Mouse (Mus musculus): ENCODE measurements at regions not wholly inside any gene's neighbourhood (a gene's known extent, or its start where the extent isn't known, plus 50 kb on each side); places are given as distances from the start of the nearest gene placed in this dataset.

DNA sequence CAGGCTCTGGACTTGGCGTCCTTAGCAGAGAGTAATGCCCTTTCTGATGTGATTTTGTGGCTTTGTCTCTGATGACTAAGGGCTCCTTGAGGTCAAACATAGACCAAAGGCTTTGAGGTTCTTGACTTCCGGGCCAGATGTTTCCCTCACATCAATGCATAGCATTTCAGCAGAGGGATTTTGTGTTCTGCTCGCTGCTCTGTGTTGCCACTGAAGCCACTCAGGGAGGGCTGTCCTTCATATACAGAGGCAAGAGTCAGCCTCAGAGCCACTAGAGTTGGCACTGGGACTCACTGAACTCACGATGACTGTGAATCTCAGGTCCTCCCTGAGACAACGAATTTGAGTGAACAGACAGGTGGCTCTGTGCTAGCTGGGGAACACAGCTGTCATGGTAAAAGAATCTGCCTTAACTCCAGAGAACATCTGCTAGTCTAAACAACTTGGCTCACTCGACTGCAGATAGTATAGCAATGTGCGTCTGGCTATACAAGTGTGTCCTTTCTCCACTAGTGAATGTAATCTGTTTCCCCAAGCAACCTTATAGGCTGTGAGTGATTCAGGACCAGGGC lies 74.3 kb downstream of the Gp2 start:
- Histone ChIP-seq H3K9me3 (ENCODE audit: low read length) (no peaks in the 10 kb centered on the region), H3K27me3 (ENCODE audit: insufficient read depth, low read length) (no peaks in the 10 kb centered on the region)
- DNase-seq: no peak

DNA sequence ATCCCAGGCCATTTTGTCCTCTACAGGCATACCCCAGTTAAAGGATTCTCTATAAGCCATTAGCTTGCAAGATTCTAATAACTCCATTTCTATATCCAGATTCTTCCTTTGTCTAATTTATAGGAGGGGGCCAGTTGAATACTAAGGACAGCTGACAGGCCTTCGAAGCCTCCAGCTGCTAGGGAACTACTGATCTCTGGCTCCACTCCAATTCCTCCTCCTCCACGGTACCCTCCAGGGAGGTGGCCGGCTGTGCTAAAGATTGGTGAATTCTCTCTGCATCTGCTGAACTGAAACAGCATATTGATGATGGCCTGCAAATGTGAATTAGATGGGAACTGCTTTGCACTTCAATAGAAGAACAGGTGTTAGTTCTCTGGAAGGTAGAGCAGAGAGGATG lies 79.2 kb downstream of the Gp2 start:
- DNase-seq: peak; percentile 10
- Histone ChIP-seq H3K4me2 (ENCODE audit: low read depth) (no peak overlapping the region), H3K36me3 (ENCODE audit: insufficient read depth) (no peaks in the 10 kb centered on the region), H3K27me3 (ENCODE audit: insufficient read depth, low read length) (no peaks in the 10 kb centered on the region), H3K4me1 (ENCODE audit: insufficient read depth) (no peaks in the 10 kb centered on the region), H3K9ac (no peak overlapping the region), H3K4me3 (ENCODE audit: low read depth, low read length) (no peak overlapping the region), H3K9me3 (ENCODE audit: low read length) (no peaks in the 10 kb centered on the region), H3K27ac (ENCODE audit: low read depth, low read length) (no peak overlapping the region)
- 0 out of 2 replicates have a peak, but pooled peaks have one; percentile 20 for ATAC-seq
- WGBS: 12% methylated on average over 3 of the region's 3 CpGs
- TF ChIP-seq CTCF (IDR thresholded peaks at IDR 0.05; ENCODE audit: low read depth): no peak

More for the DNA sequence above, 74.3 kb downstream of the Gp2 start:
- Histone ChIP-seq H3K36me3 (ENCODE audit: insufficient read depth) (no peaks in the 10 kb centered on the region), H3K27ac (ENCODE audit: low read depth, low read length) (no peak overlapping the region), H3K4me3 (ENCODE audit: low read depth, low read length) (no peak overlapping the region), H3K4me2 (ENCODE audit: low read depth) (no peak overlapping the region), H3K4me1 (ENCODE audit: insufficient read depth) (no peaks in the 10 kb centered on the region), H3K9ac (no peak overlapping the region)
- no peak for TF ChIP-seq CTCF (IDR thresholded peaks at IDR 0.05; ENCODE audit: low read depth)
- WGBS: 80% methylated on average over 7 of the region's 7 CpGs
- no peak for ATAC-seq

DNA sequence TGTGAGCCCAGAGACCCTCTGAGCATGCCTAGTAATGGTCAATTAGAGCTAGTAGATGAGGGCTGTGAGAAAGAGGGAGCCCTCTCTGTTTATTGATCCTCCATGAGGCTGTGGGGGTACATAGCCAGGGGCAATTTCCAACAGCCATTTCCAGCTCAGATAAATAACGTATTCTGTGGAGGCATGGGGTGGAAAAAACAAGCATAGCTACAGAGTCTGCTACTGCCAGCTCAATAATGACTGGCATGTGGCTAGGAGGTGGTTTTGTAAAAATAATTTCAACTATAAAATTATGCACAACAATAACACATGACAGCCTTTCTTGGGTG lies 94.9 kb downstream of the Gp2 start:
- 20% methylated on average over 1 of the region's 1 CpGs for WGBS

DNA sequence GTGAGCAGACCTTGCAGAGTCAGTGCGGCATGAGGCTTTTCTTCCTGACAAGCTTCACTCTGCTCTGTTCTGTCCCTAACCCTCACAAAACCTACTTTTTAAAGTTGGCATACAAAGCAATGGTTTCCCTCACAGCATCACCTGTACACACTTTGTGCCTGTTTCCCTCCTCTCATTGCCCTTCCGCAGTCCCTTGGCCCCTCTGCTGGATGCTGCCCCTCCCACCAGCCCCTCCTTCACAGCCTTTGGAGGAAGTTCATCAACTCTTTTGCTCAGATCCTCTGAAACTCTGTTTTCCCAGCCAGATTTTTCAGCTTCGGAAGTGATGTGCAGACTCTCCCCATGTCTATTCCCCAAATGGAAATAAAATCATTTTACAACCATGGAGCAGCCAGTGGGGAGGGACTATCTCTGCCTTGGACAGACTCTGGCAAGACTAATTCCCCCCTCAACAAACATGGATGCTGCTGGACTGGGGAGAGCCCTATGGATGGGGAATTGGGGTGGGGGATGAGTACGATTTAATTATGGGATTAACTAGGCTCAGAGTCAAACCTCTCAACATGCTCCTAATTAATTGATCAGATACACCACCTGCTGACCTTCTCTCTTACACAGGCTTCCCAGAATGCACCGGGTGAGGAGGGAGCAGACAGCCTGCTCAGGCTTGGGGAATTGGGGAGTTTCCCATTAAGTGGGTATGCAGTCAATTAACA lies 95.4 kb downstream of the Gp2 start:
- Histone ChIP-seq H3K9ac (no peak overlapping the region), H3K4me1 (ENCODE audit: insufficient read depth) (no peaks in the 10 kb centered on the region), H3K4me2 (ENCODE audit: low read depth) (no peak overlapping the region), H3K4me3 (ENCODE audit: low read depth, low read length) (no peak overlapping the region), H3K9me3 (ENCODE audit: low read length) (no peaks in the 10 kb centered on the region), H3K36me3 (ENCODE audit: insufficient read depth) (no peaks in the 10 kb centered on the region), H3K27ac (ENCODE audit: low read depth, low read length) (no peak overlapping the region), H3K27me3 (ENCODE audit: insufficient read depth, low read length) (no peaks in the 10 kb centered on the region)
- WGBS: 17% methylated on average over 5 of the region's 5 CpGs
- DNase-seq (peak; percentile 19), ATAC-seq (peak; percentile 40; the same call in 1 of the 2 replicates)
- no peak for TF ChIP-seq CTCF (IDR thresholded peaks at IDR 0.05; ENCODE audit: low read depth)

More for the DNA sequence above, 94.9 kb downstream of the Gp2 start:
- Histone ChIP-seq H3K4me3 (ENCODE audit: low read depth, low read length) (no peak overlapping the region), H3K27ac (ENCODE audit: low read depth, low read length) (no peak overlapping the region), H3K9me3 (ENCODE audit: low read length) (no peaks in the 10 kb centered on the region), H3K27me3 (ENCODE audit: insufficient read depth, low read length) (no peaks in the 10 kb centered on the region), H3K4me2 (ENCODE audit: low read depth) (no peak overlapping the region), H3K36me3 (ENCODE audit: insufficient read depth) (no peaks in the 10 kb centered on the region), H3K9ac (no peak overlapping the region), H3K4me1 (ENCODE audit: insufficient read depth) (no peaks in the 10 kb centered on the region)
- no peak for TF ChIP-seq CTCF (IDR thresholded peaks at IDR 0.05; ENCODE audit: low read depth)
- no peak for DNase-seq
- ATAC-seq: 0 out of 2 replicates have a peak, but pooled peaks have one; percentile 16

DNA sequence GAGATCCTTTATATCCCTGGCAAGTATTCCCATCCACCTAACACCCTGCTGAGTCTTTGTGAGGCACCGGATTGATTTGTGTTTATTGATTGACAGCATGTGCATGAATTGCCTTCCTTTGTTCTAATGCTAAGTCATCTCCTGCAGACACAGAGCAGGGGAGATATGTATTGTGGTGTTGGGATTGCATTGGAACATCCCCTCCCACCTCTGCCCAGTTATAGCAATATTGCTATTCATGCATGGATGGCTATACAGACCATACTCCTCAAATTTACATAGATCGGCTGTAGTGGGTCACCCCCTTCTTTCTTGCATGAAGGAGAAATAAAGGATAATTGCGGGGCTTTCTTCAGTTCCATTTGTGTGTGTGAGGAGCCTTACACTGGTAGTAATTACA lies 101.7 kb downstream of the Gp2 start:
- Histone ChIP-seq H3K4me2 (ENCODE audit: low read depth) (no peak overlapping the region), H3K36me3 (ENCODE audit: insufficient read depth) (no peaks in the 10 kb centered on the region), H3K9me3 (ENCODE audit: low read length) (no peaks in the 10 kb centered on the region), H3K27ac (ENCODE audit: low read depth, low read length) (no peak overlapping the region), H3K9ac (no peak overlapping the region), H3K27me3 (ENCODE audit: insufficient read depth, low read length) (no peaks in the 10 kb centered on the region), H3K4me1 (ENCODE audit: insufficient read depth) (no peaks in the 10 kb centered on the region), H3K4me3 (ENCODE audit: low read depth, low read length) (no peak overlapping the region)
- no peak for TF ChIP-seq CTCF (IDR thresholded peaks at IDR 0.05; ENCODE audit: low read depth)
- ATAC-seq (no peak), DNase-seq (no peak)
- 20% methylated on average over 3 of the region's 3 CpGs for WGBS

DNA sequence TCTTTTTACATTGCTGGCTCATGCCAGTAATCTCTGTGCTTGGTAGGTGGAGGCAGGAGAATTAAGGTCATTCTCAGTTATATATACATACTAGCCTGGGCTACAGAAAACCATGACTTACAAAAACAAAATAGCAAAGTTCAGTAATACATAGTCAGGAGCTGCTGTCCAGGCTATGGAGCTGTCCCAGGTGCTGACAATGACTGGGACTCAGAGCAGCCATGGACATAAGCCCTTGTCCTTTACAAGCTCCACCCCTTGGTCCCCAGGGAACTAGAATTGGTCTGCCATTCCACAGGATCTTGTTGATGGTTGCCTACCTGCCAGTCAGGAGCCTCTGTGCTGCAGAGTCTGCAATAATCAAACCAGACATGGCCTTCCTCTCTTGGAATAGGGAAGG lies 102.8 kb downstream of the Gp2 start:
- no peaks in the 10 kb centered on the region for H3K4me1 ChIP-seq (ENCODE audit: insufficient read depth)
- H3K36me3 ChIP-seq (ENCODE audit: insufficient read depth): no peaks in the 10 kb centered on the region
- TF ChIP-seq CTCF (IDR thresholded peaks at IDR 0.05; ENCODE audit: low read depth): no peak
- H3K9ac ChIP-seq: no peak overlapping the region
- no peak overlapping the region for H3K4me3 ChIP-seq (ENCODE audit: low read depth, low read length)
- no peak overlapping the region for H3K4me2 ChIP-seq (ENCODE audit: low read depth)
- H3K27ac ChIP-seq (ENCODE audit: low read depth, low read length): no peak overlapping the region
- no peaks in the 10 kb centered on the region for H3K27me3 ChIP-seq (ENCODE audit: insufficient read depth, low read length)
- no peaks in the 10 kb centered on the region for H3K9me3 ChIP-seq (ENCODE audit: low read length)
- no peak for ATAC-seq
- DNase-seq: no peak

DNA sequence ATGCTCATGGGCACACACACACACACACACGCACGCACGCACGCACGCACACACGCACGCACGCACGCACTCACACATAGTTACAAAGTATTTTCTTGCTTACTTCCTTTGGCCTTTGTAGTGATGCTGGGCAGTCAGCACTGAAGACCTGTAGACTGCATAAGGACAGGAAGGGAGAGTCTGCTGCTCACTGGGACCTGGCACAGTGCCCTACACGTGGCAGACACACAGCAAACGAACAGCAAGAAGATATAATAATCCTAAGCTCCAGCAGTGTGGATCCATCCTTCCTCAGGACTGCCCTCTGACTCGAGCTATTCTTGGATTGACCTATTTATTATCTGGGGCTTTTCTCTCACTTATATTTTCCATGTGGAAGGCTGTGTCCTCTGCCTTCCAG lies 106.5 kb downstream of the Gp2 start:
- no peaks in the 10 kb centered on the region for H3K27me3 ChIP-seq (ENCODE audit: insufficient read depth, low read length)
- no peak for TF ChIP-seq CTCF (IDR thresholded peaks at IDR 0.05; ENCODE audit: low read depth)
- H3K27ac ChIP-seq (ENCODE audit: low read depth, low read length): no peak overlapping the region
- no peaks in the 10 kb centered on the region for H3K4me1 ChIP-seq (ENCODE audit: insufficient read depth)
- WGBS: 86% methylated on average over 12 of the region's 12 CpGs
- no peak overlapping the region for H3K4me2 ChIP-seq (ENCODE audit: low read depth)
- H3K9ac ChIP-seq: no peak overlapping the region
- no peak overlapping the region for H3K4me3 ChIP-seq (ENCODE audit: low read depth, low read length)
- DNase-seq (no peak), ATAC-seq (no peak)
- no peaks in the 10 kb centered on the region for H3K36me3 ChIP-seq (ENCODE audit: insufficient read depth)
- no peaks in the 10 kb centered on the region for H3K9me3 ChIP-seq (ENCODE audit: low read length)
